In the genomic region with DNA sequence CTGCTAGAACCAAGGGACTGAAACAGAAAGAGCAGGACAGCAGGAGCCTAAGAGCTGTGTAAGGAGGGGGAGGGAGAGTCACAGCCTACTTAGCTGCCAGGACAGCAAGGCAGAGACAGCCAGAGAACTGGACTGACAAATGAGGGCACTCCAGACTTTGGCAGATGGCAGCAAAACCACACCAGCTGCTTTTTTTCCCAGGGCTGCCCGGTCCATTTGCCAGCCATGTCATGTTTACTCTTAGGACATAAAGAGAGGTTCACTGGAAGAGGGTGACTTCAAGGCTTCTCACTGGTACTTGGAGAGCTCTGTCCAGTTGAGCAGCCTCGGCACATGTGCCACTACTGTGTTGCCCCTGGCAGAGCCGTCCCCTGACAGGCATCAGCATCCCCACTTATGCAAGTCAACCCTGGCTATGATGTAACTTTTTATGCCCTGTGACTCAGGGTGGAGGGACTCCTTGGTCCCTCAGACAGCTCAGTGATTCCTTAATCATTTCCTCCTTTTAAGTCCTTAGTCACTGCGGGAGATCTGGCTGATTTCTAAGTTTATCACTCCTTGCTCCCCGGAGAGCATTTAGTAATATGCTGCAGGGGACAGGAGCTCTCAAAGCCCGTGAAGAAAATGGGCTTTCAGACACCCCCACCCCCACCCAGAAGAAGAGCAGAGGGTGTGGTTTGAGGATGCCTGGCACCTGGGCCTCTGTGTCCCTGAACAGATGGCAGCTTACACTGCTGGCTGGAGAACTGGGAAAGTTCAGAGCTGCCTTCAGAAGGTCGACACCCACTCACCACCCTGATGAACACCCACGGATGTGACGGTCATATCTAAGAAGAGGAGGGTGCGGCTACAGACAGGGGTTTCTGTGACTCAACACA, we compare ENCODE assay signal across 9 mouse cellular contexts. TPM values are rescaled to one million over a fixed set of nuclear protein-coding genes. Genes with fewer than 3 reads are reported as not detected.
A peak's percentile ranks its signal among the peaks of the same experiment; 100 is the strongest.
DNase-seq lines count a peak whose midpoint lies in the region; ATAC-seq and TF ChIP-seq lines count a peak whose summit lies in the region.
"Had no signal": no experiment of that assay in that cellular context is flagged by ENCODE, and none has a peak within 500 bp of the region (broad histone marks: within the 10 kb centered on the region; RNA-seq: fewer than 3 reads in every experiment).

No protein-coding gene starts in this region.

- 27% methylated on average over 10 of the region's 10 CpGs for WGBS in hindbrain, postnatal 0 days
- WGBS in stomach, embryonic 15.5 days: 35% methylated on average over 10 of the region's 10 CpGs

- DNase-seq in adrenal gland, postnatal 14 days: peak; percentile 54
- no peak for DNase-seq in adrenal gland, adult 18-20 months (ENCODE audit: low spot score in 2 of 2)
- peak; percentile 16 for DNase-seq in lung, postnatal 36 days
- no peak for DNase-seq in lung, postnatal 4 days
- DNase-seq in hindbrain, postnatal 0 days (ENCODE audit: low spot score): peak; percentile 85
- no peak for DNase-seq in gastrocnemius, postnatal 4 days (ENCODE audit: low spot score in 2 of 2)
- DNase-seq in thymus, postnatal 4 days: no peak

- no peaks in the 10 kb centered on the region for H3K27me3 ChIP-seq in hindbrain, postnatal 0 days (ENCODE audit: insufficient read depth, low read length)
- no peaks in the 10 kb centered on the region for H3K27me3 ChIP-seq in stomach, embryonic 15.5 days (replicated peaks)

- H3K9ac ChIP-seq in hindbrain, postnatal 0 days (replicated peaks; ENCODE audit: low read length): no peak overlapping the region
- no peak overlapping the region for H3K9ac ChIP-seq in stomach, embryonic 15.5 days

- no peak for TF ChIP-seq CTCF in hindbrain, postnatal 0 days (IDR thresholded peaks at IDR 0.05; ENCODE audit: low read depth)

- H3K4me2 ChIP-seq in hindbrain, postnatal 0 days (ENCODE audit: low read depth, low read length): 0 out of 2 replicates have a peak overlapping the region, but pooled peaks have one; percentile 5
- no peak overlapping the region for H3K4me2 ChIP-seq in stomach, embryonic 15.5 days

- no peak overlapping the region for H3K4me3 ChIP-seq in hindbrain, postnatal 0 days (ENCODE audit: low read length)
- H3K4me3 ChIP-seq in stomach, embryonic 15.5 days (replicated peaks): no peak overlapping the region

- peak overlapping the region; percentile 20; the same call in 1 of the 2 replicates for H3K27ac ChIP-seq in hindbrain, postnatal 0 days
- no peak overlapping the region for H3K27ac ChIP-seq in stomach, embryonic 15.5 days

- peaks cover 9% of the 10 kb centered on the region for H3K4me1 ChIP-seq in hindbrain, postnatal 0 days (ENCODE audit: insufficient read depth, low read length)
- H3K4me1 ChIP-seq in stomach, embryonic 15.5 days: no peaks in the 10 kb centered on the region

- H3K9me3 ChIP-seq in hindbrain, postnatal 0 days (ENCODE audit: low read length): no peaks in the 10 kb centered on the region
- no peaks in the 10 kb centered on the region for H3K9me3 ChIP-seq in stomach, embryonic 15.5 days

- ATAC-seq in hindbrain, postnatal 0 days: peak; percentile 96
- peak; percentile 35; the same call in 1 of the 2 replicates for ATAC-seq in stomach, embryonic 15.5 days (ENCODE audit: insufficient read depth, low FRiP score, low read depth)

- H3K36me3 ChIP-seq in hindbrain, postnatal 0 days (ENCODE audit: insufficient read depth, low read length): no peaks in the 10 kb centered on the region
- H3K36me3 ChIP-seq in stomach, embryonic 15.5 days: no peaks in the 10 kb centered on the region

RNA-seq across cellular contexts. Expression of a gene that starts 23.6 kb away (rescaled TPM):
- total RNA-seq in adrenal gland, postnatal 14 days (2021): 0.30 and 0.75 TPM in 2 replicates
- total RNA-seq in adrenal gland, adult 18-20 months (2021): not detected
- total RNA-seq in hindbrain, postnatal 0 days (2014; rRNA removed): 0.05 and 0.18 TPM in 2 replicates
- polyA plus RNA-seq in hindbrain, postnatal 0 days (2015; fragmentation: Nextera tagmentation; extraction: Ambion mirVana): 0.80 and 1.5 TPM in 2 replicates
- polyA plus RNA-seq in stomach, embryonic 15.5 days (2015; fragmentation: Nextera tagmentation; extraction: Ambion mirVana): 1.4 and 1.5 TPM in 2 replicates
- 1 to 10 TPM; 1.2 to 1.3 TPM for total RNA-seq in gastrocnemius, postnatal 4 days (2021)

RNA-seq across cellular contexts. Expression of a gene that starts 41.5 kb away (rescaled TPM):
- not detected in 2 replicates for total RNA-seq in adrenal gland, postnatal 14 days (2021)
- total RNA-seq in adrenal gland, adult 18-20 months (2021): not detected
- total RNA-seq in hindbrain, postnatal 0 days (2014; rRNA removed): 0.16 TPM in 1 of 2 replicates, not detected in the other
- polyA plus RNA-seq in hindbrain, postnatal 0 days (2015; fragmentation: Nextera tagmentation; extraction: Ambion mirVana): 0.25 TPM in 2 replicates
- polyA plus RNA-seq in stomach, embryonic 15.5 days (2015; fragmentation: Nextera tagmentation; extraction: Ambion mirVana): not detected in 2 replicates
- not detected for total RNA-seq in gastrocnemius, postnatal 4 days (2021)
- polyA plus RNA-seq: large intestine, adult 2 months had no signal

Comparison
In these comparisons a context has a peak if more than half of its experiments do, and no peak if none do; other contexts are left out.
1. DNase-seq: peak in adrenal gland, postnatal 14 days (single experiment), lung, postnatal 36 days (single experiment) and hindbrain, postnatal 0 days (single experiment); none in adrenal gland, adult 18-20 months (0 of 2), lung, postnatal 4 days (0 of 2), gastrocnemius, postnatal 4 days (0 of 2) and thymus, postnatal 4 days (single experiment).